Mouse (Mus musculus): ENCODE data around the gene Rpp14. TPM values are rescaled to one million over a fixed set of nuclear protein-coding genes. Genes with fewer than 3 reads are reported as not detected.

Rpp14 gene
- total and polyA plus RNA-seq, 2 experiments from 2014 or later: 43.8 to 47.7 TPM

GRCm38 (mm10) chr14:8141131-8141530 is 61.0 kb downstream of the Rpp14 start:
- Histone ChIP-seq H3K4me1 (ENCODE audit: insufficient read depth) (no peaks in the 10 kb centered on the region), H3K4me2 (ENCODE audit: low read depth) (no peak overlapping the region), H3K9me3 (ENCODE audit: low read length) (no peaks in the 10 kb centered on the region), H3K9ac (no peak overlapping the region), H3K4me3 (ENCODE audit: low read depth, low read length) (no peak overlapping the region), H3K27ac (ENCODE audit: low read depth, low read length) (no peak overlapping the region), H3K27me3 (ENCODE audit: insufficient read depth, low read length) (no peaks in the 10 kb centered on the region), H3K36me3 (ENCODE audit: insufficient read depth) (peaks cover 50% of the 10 kb centered on the region)
- ATAC-seq: no peak
- 76% methylated on average over 2 of the region's 2 CpGs for WGBS
- no peak for DNase-seq
- TF ChIP-seq CTCF (IDR thresholded peaks at IDR 0.05; ENCODE audit: low read depth): no peak

Other genes starting within 250 kb of the Rpp14 start
- gene Gm45521, start 123.1 kb upstream of the Rpp14 start, total RNA-seq (2014; rRNA removed): 0.31 TPM in 1 of 2 replicates, not detected in the other
- gene Gm45521, start 123.1 kb upstream of the Rpp14 start, polyA plus RNA-seq (2015; fragmentation: Nextera tagmentation; extraction: Ambion mirVana): not detected in 2 replicates
- not detected in 2 replicates for gene Dnase1l3, start 85.8 kb upstream of the Rpp14 start, total RNA-seq (2014; rRNA removed)
- gene Dnase1l3, start 85.8 kb upstream of the Rpp14 start, polyA plus RNA-seq (2015; fragmentation: Nextera tagmentation; extraction: Ambion mirVana): 0.05 and 0.10 TPM in 2 replicates
- 8.0 and 11.2 TPM in 2 replicates for gene Abhd6, start 77.5 kb upstream of the Rpp14 start, total RNA-seq (2014; rRNA removed)
- gene Abhd6, start 77.5 kb upstream of the Rpp14 start, polyA plus RNA-seq (2015; fragmentation: Nextera tagmentation; extraction: Ambion mirVana): 28.5 and 36.2 TPM in 2 replicates
- gene Pxk, start 17.8 kb downstream of the Rpp14 start, total RNA-seq (2014; rRNA removed): 34.0 and 36.0 TPM in 2 replicates
- gene Pxk, start 17.8 kb downstream of the Rpp14 start, polyA plus RNA-seq (2015; fragmentation: Nextera tagmentation; extraction: Ambion mirVana): 38.6 and 45.1 TPM in 2 replicates
- gene Pdhb, start 92.7 kb downstream of the Rpp14 start, total RNA-seq (2014; rRNA removed): 151 and 183 TPM in 2 replicates
- gene Pdhb, start 92.7 kb downstream of the Rpp14 start, polyA plus RNA-seq (2015; fragmentation: Nextera tagmentation; extraction: Ambion mirVana): 249 and 263 TPM in 2 replicates
- gene Kctd6, start 133.8 kb downstream of the Rpp14 start, total RNA-seq (2014; rRNA removed): 19.3 and 27.0 TPM in 2 replicates
- gene Kctd6, start 133.8 kb downstream of the Rpp14 start, polyA plus RNA-seq (2015; fragmentation: Nextera tagmentation; extraction: Ambion mirVana): 37.0 and 42.0 TPM in 2 replicates
- gene Acox2, start 179.0 kb downstream of the Rpp14 start, total RNA-seq (2014; rRNA removed): 0.14 TPM in 1 of 2 replicates, not detected in the other
- gene Acox2, start 179.0 kb downstream of the Rpp14 start, polyA plus RNA-seq (2015; fragmentation: Nextera tagmentation; extraction: Ambion mirVana): 0.31 and 0.59 TPM in 2 replicates
- 15.5 and 23.5 TPM in 2 replicates for gene Fam107a, start 237.7 kb downstream of the Rpp14 start, total RNA-seq (2014; rRNA removed)
- 2.0 and 2.8 TPM in 2 replicates for gene Fam107a, start 237.7 kb downstream of the Rpp14 start, polyA plus RNA-seq (2015; fragmentation: Nextera tagmentation; extraction: Ambion mirVana)

Measured in forebrain, postnatal 0 days (tissue).